Mouse (Mus musculus) liver, embryonic 14.5 days (tissue): ENCODE results near the gene Rap2a.

Source experiments
- CTCF ChIP-seq: IDR thresholded peaks from 2 replicates; pipeline ENCODE4 v1.5.1; 2016; ENCODE audit warnings: antibody characterized with exemption, low read depth, control low read depth
- EP300 ChIP-seq: IDR thresholded peaks from 2 replicates; pipeline ENCODE4 v1.6.1; 2016; ENCODE audit warnings: antibody characterized with exemption, low read depth

- TF ChIP-seq CTCF, result no peak
- no peak for TF ChIP-seq EP300
Observed at GRCm38 (mm10) chr14:120500021-120500560, 21.8 kb downstream of the Rap2a start.
